Mouse (Mus musculus) forebrain, postnatal 0 days (tissue): ENCODE data around the gene Tbc1d16. TPM values are rescaled to one million over a fixed set of nuclear protein-coding genes. Genes with fewer than 3 reads are reported as not detected.
"Not testable (repeated sequence)": the region's sequence is repeated elsewhere in the genome, so short reads cannot be mapped to it uniquely, and the experiment has no call there.

Source experiments
- ATAC-seq: fragments of 200-750 bp; cut with Nextera tagmentation; 2 replicates; pipeline ENCODE4 v1.8.0; 2017; ENCODE audit warnings: mild to moderate bottlenecking, moderate library complexity
- DNase-seq: peaks from one replicate; pipeline ENCODE4 v3.0.0-alpha.2; 2015
- H3K27ac ChIP-seq: fragments of 300-500 bp; sonication (generic); 2 replicates; pipeline ENCODE4 v1.5.1; 2014; ENCODE audit warnings: low read depth, mild to moderate bottlenecking, antibody characterized with exemption, low read length, moderate library complexity, mixed read lengths
- H3K27me3 ChIP-seq: fragments of 300-500 bp; sonication (generic); 2 replicates; pipeline ENCODE4 v1.6.1; 2014; ENCODE audit warnings: mild to moderate bottlenecking, low read length, mixed read lengths; ENCODE audit not compliant: insufficient read depth
- H3K36me3 ChIP-seq: fragments of 300-500 bp; sonication (generic); 2 replicates; pipeline ENCODE4 v1.6.1; 2014; ENCODE audit warnings: mild to moderate bottlenecking, moderate library complexity; ENCODE audit not compliant: insufficient read depth
- H3K4me1 ChIP-seq: fragments of 300-500 bp; sonication (generic); 2 replicates; pipeline ENCODE4 v1.6.1; 2014; ENCODE audit warnings: antibody characterized with exemption; ENCODE audit not compliant: insufficient read depth
- H3K4me2 ChIP-seq: fragments of 300-500 bp; sonication (generic); 2 replicates; pipeline ENCODE4 v1.6.1; 2014; ENCODE audit warnings: low read depth, mild to moderate bottlenecking, moderate library complexity
- H3K4me3 ChIP-seq: fragments of 300-500 bp; sonication (generic); 2 replicates; pipeline ENCODE4 v1.5.1; 2014; ENCODE audit warnings: low read depth, low read length, mixed read lengths
- H3K9ac ChIP-seq: fragments of 300-500 bp; sonication (generic); 2 replicates; pipeline ENCODE4 v1.6.1; 2014; ENCODE audit warnings: mild to moderate bottlenecking
- H3K9me3 ChIP-seq: fragments of 300-500 bp; sonication (generic); 2 replicates; pipeline ENCODE4 v1.6.1; 2016; ENCODE audit warnings: low read length
- CTCF ChIP-seq: sonication (generic); IDR thresholded peaks from 2 replicates; pipeline ENCODE4 v1.5.1; 2016; ENCODE audit warnings: antibody characterized with exemption, control low read depth, low read depth
- WGBS: fragments of 180-500 bp; shearing (Covaris S2); extraction: QIAGEN DNeasy Blood & Tissue Kit; methylation state at CpG from one replicate; pipeline ENCODE4 v1.1.7; 2014; 5-methylcytosine and 5-hydroxymethylcytosine counted together
- microRNA-seq, 2 experiments: library from miRNA; unstranded; fragments of <30 nt; microRNA quantifications; one replicate each; pipeline ENCODE4; 2016
- polyA plus RNA-seq: library from polyadenylated mRNA; unstranded; fragments of >200 nt; fragmentation: Nextera tagmentation; extraction: Ambion mirVana; gene quantifications from 2 replicates; pipeline ENCODE4 v1.2.1, GENCODE M21; 2015
- total RNA-seq: library from RNA; depleted of rRNA; stranded (reverse); fragments of >200 nt; gene quantifications from 2 replicates; pipeline ENCODE4 v1.2.3, GENCODE M21; 2014; rRNA removed

Gene Tbc1d16
- total and polyA plus RNA-seq, 2 experiments from 2014 or later, result 60.4 to 153 TPM

DNA sequence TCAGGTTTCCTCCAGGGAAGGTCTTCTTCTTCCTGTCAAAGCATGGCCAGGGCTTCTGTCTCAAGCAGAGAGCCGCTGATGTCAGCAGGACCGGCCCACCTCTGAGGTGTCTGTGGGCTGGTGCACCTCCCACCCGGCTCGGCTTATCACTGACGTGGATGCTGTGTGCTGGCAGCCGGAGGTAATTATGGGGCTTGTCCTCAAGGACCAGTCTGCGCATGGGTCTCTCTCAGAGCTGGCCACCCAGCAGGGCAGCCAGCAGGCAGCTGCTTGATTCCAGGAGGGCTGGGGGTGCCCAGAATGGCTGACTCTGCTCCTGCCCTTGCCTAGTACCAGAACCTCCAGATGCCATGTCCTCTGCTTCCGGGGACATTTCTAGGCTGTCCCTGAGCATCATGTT, 122.6 kb downstream of the Tbc1d16 start:
- H3K27ac ChIP-seq, result no peak overlapping the region
- H3K4me1 ChIP-seq, result no peaks in the 10 kb centered on the region
- no peak overlapping the region for H3K4me2 ChIP-seq
- no peak for TF ChIP-seq CTCF
- WGBS, result 55% methylated on average over 8 of the region's 8 CpGs
- no peaks in the 10 kb centered on the region for H3K36me3 ChIP-seq
- ATAC-seq (no peak), DNase-seq (no peak)
- H3K4me3 ChIP-seq, result no peak overlapping the region
- no peaks in the 10 kb centered on the region for H3K27me3 ChIP-seq
- H3K9ac ChIP-seq, result no peak overlapping the region
- H3K9me3 ChIP-seq, result no peaks in the 10 kb centered on the region

DNA sequence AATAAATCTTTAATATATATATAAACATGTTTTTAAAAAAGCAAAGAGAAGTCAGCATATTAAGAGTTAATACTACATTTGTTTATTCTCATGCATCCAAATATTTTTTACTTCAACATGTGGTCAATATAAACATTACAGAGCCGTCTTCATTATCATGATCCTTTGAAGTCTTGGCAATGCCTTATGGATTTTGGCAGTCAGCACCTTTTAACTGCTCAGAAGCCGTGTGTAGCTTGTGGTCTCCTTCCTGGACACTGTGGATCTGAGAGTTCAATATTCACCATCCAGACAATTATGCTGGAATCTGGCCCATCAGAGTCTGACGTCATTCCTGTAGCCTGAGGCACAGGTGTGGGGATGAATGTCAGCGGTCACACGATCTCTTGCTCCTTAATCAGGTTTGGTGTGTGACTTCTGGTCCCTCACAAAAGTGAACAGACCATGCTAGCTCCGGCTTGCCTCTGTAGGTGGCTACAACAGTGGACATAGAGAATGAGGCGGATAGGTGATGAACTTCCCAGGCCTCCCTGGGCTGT, 123.2 kb downstream of the Tbc1d16 start:
- TF ChIP-seq CTCF, result no peak
- DNase-seq (no peak), ATAC-seq (no peak)
- H3K9ac ChIP-seq, result no peak overlapping the region
- no peak overlapping the region for H3K4me3 ChIP-seq
- no peaks in the 10 kb centered on the region for H3K36me3 ChIP-seq
- no peak overlapping the region for H3K27ac ChIP-seq
- no peaks in the 10 kb centered on the region for H3K9me3 ChIP-seq
- no peaks in the 10 kb centered on the region for H3K4me1 ChIP-seq
- 66% methylated on average over 7 of the region's 7 CpGs for WGBS
- no peaks in the 10 kb centered on the region for H3K27me3 ChIP-seq
- H3K4me2 ChIP-seq, result no peak overlapping the region

- no peaks in the 10 kb centered on the region for H3K9me3 ChIP-seq
- WGBS, result 90% methylated on average over 3 of the region's 3 CpGs
- no peak for ATAC-seq
Measured at GRCm38 (mm10) chr11:119103991-119104390, 124.3 kb downstream of the Tbc1d16 start.

GRCm38 (mm10) chr11:119100355-119100754, 127.9 kb downstream of the Tbc1d16 start:
- H3K4me2 ChIP-seq, H3K27me3 ChIP-seq, DNase-seq, H3K4me1 ChIP-seq, H3K9me3 ChIP-seq, H3K36me3 ChIP-seq, ATAC-seq, H3K9ac ChIP-seq, H3K4me3 ChIP-seq, H3K27ac ChIP-seq: not testable (repeated sequence)
- 62% methylated on average over 4 of the region's 4 CpGs for WGBS

More at GRCm38 (mm10) chr11:119103991-119104390, 124.3 kb downstream of the Tbc1d16 start:
- H3K36me3 ChIP-seq, result no peaks in the 10 kb centered on the region
- no peak overlapping the region for H3K27ac ChIP-seq
- no peaks in the 10 kb centered on the region for H3K27me3 ChIP-seq
- H3K4me1 ChIP-seq, result no peaks in the 10 kb centered on the region
- no peak overlapping the region for H3K4me2 ChIP-seq
- no peak for DNase-seq
- H3K4me3 ChIP-seq, result no peak overlapping the region
- H3K9ac ChIP-seq, result no peak overlapping the region
- TF ChIP-seq CTCF, result no peak

DNA sequence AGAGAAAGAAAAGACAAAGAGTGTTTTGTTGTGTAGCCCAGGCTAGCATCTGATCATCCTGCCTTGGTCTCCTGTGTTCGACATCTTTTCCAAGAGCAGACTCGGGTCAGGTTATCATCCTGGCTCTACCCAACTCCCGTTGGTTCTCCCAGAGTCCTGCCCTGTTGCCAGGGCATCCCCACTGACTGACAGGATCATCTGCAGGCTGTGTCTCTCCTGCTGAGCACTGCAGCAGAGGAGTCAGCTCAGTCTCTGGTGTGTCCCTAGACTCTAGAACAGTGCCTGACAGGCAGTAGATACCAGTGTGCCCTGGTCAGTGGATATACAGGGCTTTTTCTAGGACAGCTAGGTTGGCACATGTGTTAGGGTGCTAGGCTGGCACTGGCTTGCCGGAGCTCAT, 130.1 kb downstream of the Tbc1d16 start:
- Histone ChIP-seq H3K36me3 (no peaks in the 10 kb centered on the region), H3K9me3 (no peaks in the 10 kb centered on the region), H3K4me1 (no peaks in the 10 kb centered on the region), H3K4me2 (no peak overlapping the region), H3K9ac (no peak overlapping the region), H3K27me3 (no peaks in the 10 kb centered on the region), H3K4me3 (no peak overlapping the region), H3K27ac (no peak overlapping the region)
- no peak for DNase-seq
- no peak for ATAC-seq
- no peak for TF ChIP-seq CTCF
- 64% methylated on average over 4 of the region's 4 CpGs for WGBS

DNA sequence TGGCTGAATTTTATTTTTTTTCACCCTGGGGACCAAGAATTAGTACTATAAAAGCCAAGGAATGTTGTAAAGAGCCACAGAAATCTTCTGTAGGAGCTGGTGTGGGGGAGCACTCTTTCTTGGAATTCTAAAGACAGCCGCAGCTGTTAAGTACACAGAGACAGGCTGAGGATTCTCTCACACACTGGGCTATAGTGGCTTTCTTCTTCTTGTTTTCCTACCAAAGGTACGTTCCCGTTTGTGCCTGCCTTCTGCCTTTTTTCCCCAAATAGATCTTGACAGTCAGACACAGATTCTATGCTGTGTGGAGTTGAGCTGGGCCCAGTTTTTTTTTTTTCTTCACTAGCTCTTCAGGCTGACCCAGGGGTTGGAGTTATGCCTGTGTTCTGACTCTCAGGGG, 132.9 kb downstream of the Tbc1d16 start:
- Histone ChIP-seq H3K9ac (peak overlapping the region; percentile 22; the same call in 1 of the 2 replicates), H3K4me1 (no peaks in the 10 kb centered on the region), H3K4me3 (no peak overlapping the region), H3K9me3 (no peaks in the 10 kb centered on the region), H3K27me3 (no peaks in the 10 kb centered on the region), H3K36me3 (no peaks in the 10 kb centered on the region), H3K27ac (no peak overlapping the region), H3K4me2 (no peak overlapping the region)
- no peak for TF ChIP-seq CTCF
- ATAC-seq (no peak), DNase-seq (no peak)
- WGBS, result 43% methylated on average over 3 of the region's 3 CpGs

GRCm38 (mm10) chr11:119093322-119093721, 135.0 kb downstream of the Tbc1d16 start:
- peaks cover 11% of the 10 kb centered on the region for H3K27me3 ChIP-seq
- no peak for DNase-seq
- no peak overlapping the region for H3K4me2 ChIP-seq
- H3K9me3 ChIP-seq, result no peaks in the 10 kb centered on the region
- H3K4me1 ChIP-seq, result peaks cover 8% of the 10 kb centered on the region
- ATAC-seq, result no peak
- no peak overlapping the region for H3K27ac ChIP-seq
- no peaks in the 10 kb centered on the region for H3K36me3 ChIP-seq
- H3K9ac ChIP-seq, result no peak overlapping the region
- TF ChIP-seq CTCF, result no peak
- no peak overlapping the region for H3K4me3 ChIP-seq
- 60% methylated on average over 1 of the region's 1 CpGs for WGBS

Small RNA genes within 50 kb of the gene (microRNA-seq; reads per million reads assigned to microRNA genes)
- gene Mir6934, result 3.2 to 3.9 reads per million in 2 experiments

Other genes starting within 250 kb of the Tbc1d16 start
- gene Enpp7, start 240.3 kb downstream of the Tbc1d16 start, total RNA-seq, result not detected in 2 replicates
- not detected in 2 replicates for gene Enpp7, start 240.3 kb downstream of the Tbc1d16 start, polyA plus RNA-seq
- gene Cbx2, start 205.5 kb downstream of the Tbc1d16 start, total RNA-seq, result 9.2 and 15.2 TPM in 2 replicates
- gene Cbx2, start 205.5 kb downstream of the Tbc1d16 start, polyA plus RNA-seq, result 6.4 TPM in 2 replicates
- gene Cbx8, start 187.5 kb downstream of the Tbc1d16 start, total RNA-seq, result 14.2 and 21.9 TPM in 2 replicates
- gene Cbx8, start 187.5 kb downstream of the Tbc1d16 start, polyA plus RNA-seq, result 5.3 and 8.5 TPM in 2 replicates
- gene Cbx4, start 142.3 kb downstream of the Tbc1d16 start, total RNA-seq, result 36.1 and 38.6 TPM in 2 replicates
- gene Cbx4, start 142.3 kb downstream of the Tbc1d16 start, polyA plus RNA-seq, result 21.7 and 26.1 TPM in 2 replicates
- 10.5 and 14.6 TPM in 2 replicates for gene Ccdc40, start 73 bp upstream of the Tbc1d16 start, total RNA-seq
- gene Ccdc40, start 73 bp upstream of the Tbc1d16 start, polyA plus RNA-seq, result 7.2 and 11.8 TPM in 2 replicates
- 97.3 and 135 TPM in 2 replicates for gene Gaa, start 39.4 kb upstream of the Tbc1d16 start, total RNA-seq
- gene Gaa, start 39.4 kb upstream of the Tbc1d16 start, polyA plus RNA-seq, result 79.8 and 109 TPM in 2 replicates
- 186 and 192 TPM in 2 replicates for gene Eif4a3, start 71.6 kb upstream of the Tbc1d16 start, total RNA-seq
- gene Eif4a3, start 71.6 kb upstream of the Tbc1d16 start, polyA plus RNA-seq, result 266 and 286 TPM in 2 replicates
- 0.85 and 1.6 TPM in 2 replicates for gene Card14, start 79.3 kb upstream of the Tbc1d16 start, total RNA-seq
- 0.28 and 0.34 TPM in 2 replicates for gene Card14, start 79.3 kb upstream of the Tbc1d16 start, polyA plus RNA-seq
- gene Sgsh, start 127.0 kb upstream of the Tbc1d16 start, total RNA-seq, result 4.7 and 8.8 TPM in 2 replicates
- 2.4 and 5.0 TPM in 2 replicates for gene Sgsh, start 127.0 kb upstream of the Tbc1d16 start, polyA plus RNA-seq
- gene Slc26a11, start 127.1 kb upstream of the Tbc1d16 start, total RNA-seq, result 3.8 and 4.8 TPM in 2 replicates
- 2.2 and 3.6 TPM in 2 replicates for gene Slc26a11, start 127.1 kb upstream of the Tbc1d16 start, polyA plus RNA-seq
- gene Rnf213, start 164.6 kb upstream of the Tbc1d16 start, total RNA-seq, result 5.1 and 8.6 TPM in 2 replicates
- 0.78 and 1.1 TPM in 2 replicates for gene Rnf213, start 164.6 kb upstream of the Tbc1d16 start, polyA plus RNA-seq